Mouse (Mus musculus): ENCODE data around the gene Meox1. TPM values are rescaled to one million over a fixed set of nuclear protein-coding genes. Genes with fewer than 3 reads are reported as not detected.
A peak's percentile ranks its signal among the peaks of the same experiment; 100 is the strongest.

The Meox1 gene
- total and polyA plus RNA-seq, 2 experiments from 2014 or later, result 0.68 to 1.1 TPM

DNA sequence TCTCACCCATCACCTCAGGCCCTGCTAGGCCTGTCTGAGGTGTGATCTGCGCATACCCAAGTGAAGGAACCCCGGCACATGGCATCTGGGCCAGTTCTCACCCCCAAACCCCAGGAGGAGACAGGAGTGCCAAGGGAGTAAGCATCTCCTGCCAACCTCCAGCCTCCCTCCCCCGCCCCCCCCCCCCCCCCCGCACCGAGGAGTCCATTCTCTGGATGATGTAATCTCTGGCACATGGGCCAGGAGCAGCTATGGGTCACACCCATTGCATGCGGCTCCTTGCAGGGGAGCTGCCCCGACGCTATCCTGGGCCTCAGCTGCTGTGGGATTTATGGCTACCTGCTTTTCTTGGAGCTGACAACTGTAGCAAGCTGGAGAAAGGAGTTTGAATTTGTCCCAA lies 54.7 kb downstream of the Meox1 start:
- DNase-seq, result no peak
- no peaks in the 10 kb centered on the region for H3K4me1 ChIP-seq (ENCODE audit: insufficient read depth)
- 33% methylated on average over 6 of the region's 8 CpGs for WGBS
- no peaks in the 10 kb centered on the region for H3K9me3 ChIP-seq (ENCODE audit: low read length)
- H3K36me3 ChIP-seq (ENCODE audit: insufficient read depth), result no peaks in the 10 kb centered on the region
- H3K27me3 ChIP-seq (ENCODE audit: insufficient read depth, low read length), result no peaks in the 10 kb centered on the region
- 0 out of 2 replicates have a peak, but pooled peaks have one; percentile 20 for ATAC-seq
- no peak overlapping the region for H3K4me2 ChIP-seq (ENCODE audit: low read depth)
- no peak for TF ChIP-seq CTCF (IDR thresholded peaks at IDR 0.05; ENCODE audit: low read depth)
- H3K27ac ChIP-seq (ENCODE audit: low read depth, low read length), result no peak overlapping the region
- H3K9ac ChIP-seq, result no peak overlapping the region
- no peak overlapping the region for H3K4me3 ChIP-seq (ENCODE audit: low read depth, low read length)

DNA sequence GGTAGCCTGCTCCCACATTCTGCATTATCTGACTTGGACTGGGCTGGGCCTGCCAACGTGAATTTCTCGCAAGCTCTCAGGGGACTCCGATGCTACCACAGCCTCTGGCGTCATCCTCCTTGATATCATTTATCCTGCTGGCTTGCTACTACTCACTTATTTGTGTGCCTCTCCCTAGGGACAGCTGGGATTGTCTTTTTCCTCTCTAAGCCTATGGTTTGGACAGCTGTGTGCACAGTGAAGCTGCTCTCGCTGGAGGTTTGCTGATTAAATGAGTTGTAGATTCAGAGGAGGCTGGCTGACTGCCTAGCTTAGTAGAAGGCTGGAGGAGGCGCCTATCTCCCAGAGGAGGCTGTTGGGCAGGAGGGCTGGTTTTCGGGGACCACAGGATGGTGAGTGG lies 62.2 kb downstream of the Meox1 start:
- ATAC-seq, result peak; percentile 56
- 59% methylated on average over 7 of the region's 7 CpGs for WGBS
- no peaks in the 10 kb centered on the region for H3K4me1 ChIP-seq (ENCODE audit: insufficient read depth)

DNA sequence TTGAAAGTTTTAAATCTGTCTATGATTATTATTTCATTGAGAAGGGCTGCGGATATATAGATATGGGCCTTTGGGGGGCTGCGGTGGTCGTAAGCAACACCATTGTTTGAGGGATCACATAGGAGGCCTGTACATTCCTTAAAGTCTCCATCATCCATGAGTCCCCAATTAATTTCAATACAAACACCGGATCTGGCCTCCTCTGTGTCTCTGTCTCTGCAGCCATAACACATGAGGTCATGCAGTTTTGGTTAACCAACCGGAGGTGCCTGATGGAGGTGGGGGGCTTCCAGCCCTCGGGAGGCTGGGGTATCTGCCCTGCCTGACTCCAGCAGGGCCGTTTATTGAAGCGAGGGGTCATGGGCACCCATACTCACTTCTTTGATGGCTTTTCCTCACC lies 63.6 kb downstream of the Meox1 start:
- Histone ChIP-seq H3K4me1 (ENCODE audit: insufficient read depth) (no peaks in the 10 kb centered on the region), H3K9ac (no peak overlapping the region), H3K4me2 (ENCODE audit: low read depth) (no peak overlapping the region), H3K27me3 (ENCODE audit: insufficient read depth, low read length) (no peaks in the 10 kb centered on the region), H3K4me3 (ENCODE audit: low read depth, low read length) (no peak overlapping the region), H3K36me3 (ENCODE audit: insufficient read depth) (no peaks in the 10 kb centered on the region), H3K27ac (ENCODE audit: low read depth, low read length) (no peak overlapping the region), H3K9me3 (ENCODE audit: low read length) (no peaks in the 10 kb centered on the region)
- ATAC-seq, result no peak
- no peak for DNase-seq
- TF ChIP-seq CTCF (IDR thresholded peaks at IDR 0.05; ENCODE audit: low read depth), result no peak
- WGBS, result 54% methylated on average over 8 of the region's 8 CpGs

More for the DNA sequence above, 62.2 kb downstream of the Meox1 start:
- H3K27ac ChIP-seq (ENCODE audit: low read depth, low read length), result no peak overlapping the region
- peak; percentile 52 for DNase-seq
- no peak for TF ChIP-seq CTCF (IDR thresholded peaks at IDR 0.05; ENCODE audit: low read depth)
- H3K4me3 ChIP-seq (ENCODE audit: low read depth, low read length), result no peak overlapping the region
- no peaks in the 10 kb centered on the region for H3K9me3 ChIP-seq (ENCODE audit: low read length)
- H3K27me3 ChIP-seq (ENCODE audit: insufficient read depth, low read length), result no peaks in the 10 kb centered on the region
- no peak overlapping the region for H3K4me2 ChIP-seq (ENCODE audit: low read depth)
- H3K36me3 ChIP-seq (ENCODE audit: insufficient read depth), result no peaks in the 10 kb centered on the region
- no peak overlapping the region for H3K9ac ChIP-seq

DNA sequence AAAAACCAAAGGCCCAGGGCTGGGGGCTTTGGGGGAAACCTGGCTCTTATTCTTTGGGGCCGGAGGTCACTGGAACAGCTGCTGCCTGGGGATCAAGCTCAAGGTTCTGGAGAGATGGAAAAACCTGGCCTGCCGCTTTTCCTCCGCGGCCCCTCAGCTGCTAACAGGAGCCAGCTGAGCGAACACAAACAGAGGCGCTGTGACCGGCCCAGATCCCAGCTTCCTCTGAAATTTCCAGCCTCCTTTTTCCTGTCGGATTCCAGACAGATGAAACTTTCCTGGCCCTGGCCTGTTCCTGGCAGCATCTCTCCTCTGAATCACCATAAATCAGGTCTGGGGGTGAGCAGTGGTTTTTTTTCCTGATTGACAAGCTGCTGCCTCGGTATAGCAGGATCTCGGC lies 64.1 kb downstream of the Meox1 start:
- no peak for DNase-seq
- no peak for TF ChIP-seq CTCF (IDR thresholded peaks at IDR 0.05; ENCODE audit: low read depth)
- Histone ChIP-seq H3K4me2 (ENCODE audit: low read depth) (no peak overlapping the region), H3K4me1 (ENCODE audit: insufficient read depth) (no peaks in the 10 kb centered on the region), H3K36me3 (ENCODE audit: insufficient read depth) (no peaks in the 10 kb centered on the region), H3K27ac (ENCODE audit: low read depth, low read length) (no peak overlapping the region), H3K9me3 (ENCODE audit: low read length) (no peaks in the 10 kb centered on the region), H3K27me3 (ENCODE audit: insufficient read depth, low read length) (no peaks in the 10 kb centered on the region), H3K4me3 (ENCODE audit: low read depth, low read length) (no peak overlapping the region), H3K9ac (no peak overlapping the region)
- WGBS, result 24% methylated on average over 10 of the region's 10 CpGs
- ATAC-seq, result no peak

DNA sequence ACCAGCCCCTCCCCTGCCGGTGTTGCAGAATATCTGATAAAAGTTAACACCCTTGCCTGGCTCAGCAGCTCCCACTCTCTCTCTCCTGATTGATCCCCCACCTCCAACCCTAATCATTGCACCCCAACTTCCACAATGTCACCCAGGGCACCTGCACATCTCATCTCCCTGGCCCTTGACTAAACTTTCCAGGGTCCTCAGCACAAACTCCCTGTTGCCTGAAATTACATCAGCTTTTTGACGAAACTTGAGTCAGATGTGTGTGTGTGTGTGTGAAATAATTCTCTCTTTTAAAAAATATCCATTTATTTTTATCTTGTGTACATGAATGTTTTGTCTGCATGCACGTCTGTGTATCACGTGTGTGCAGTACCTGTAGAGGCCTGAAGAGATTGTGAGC lies 65.5 kb downstream of the Meox1 start:
- WGBS, result 94% methylated on average over 4 of the region's 4 CpGs
- Histone ChIP-seq H3K27ac (ENCODE audit: low read depth, low read length) (no peak overlapping the region), H3K4me3 (ENCODE audit: low read depth, low read length) (no peak overlapping the region), H3K4me2 (ENCODE audit: low read depth) (no peak overlapping the region), H3K9me3 (ENCODE audit: low read length) (no peaks in the 10 kb centered on the region), H3K36me3 (ENCODE audit: insufficient read depth) (no peaks in the 10 kb centered on the region), H3K27me3 (ENCODE audit: insufficient read depth, low read length) (no peaks in the 10 kb centered on the region), H3K4me1 (ENCODE audit: insufficient read depth) (no peaks in the 10 kb centered on the region), H3K9ac (no peak overlapping the region)
- DNase-seq (no peak), ATAC-seq (no peak)
- no peak for TF ChIP-seq CTCF (IDR thresholded peaks at IDR 0.05; ENCODE audit: low read depth)

Other genes starting within 250 kb of the Meox1 start
- gene Arl4d, start 228.8 kb downstream of the Meox1 start, total RNA-seq (2014; rRNA removed), result 22.5 and 28.3 TPM in 2 replicates
- gene Arl4d, start 228.8 kb downstream of the Meox1 start, polyA plus RNA-seq (2015; fragmentation: Nextera tagmentation; extraction: Ambion mirVana), result 13.4 and 15.7 TPM in 2 replicates
- gene Dhx8, start 161.5 kb downstream of the Meox1 start, total RNA-seq (2014; rRNA removed), result 26.5 and 33.3 TPM in 2 replicates
- gene Dhx8, start 161.5 kb downstream of the Meox1 start, polyA plus RNA-seq (2015; fragmentation: Nextera tagmentation; extraction: Ambion mirVana), result 18.8 and 25.0 TPM in 2 replicates
- gene Etv4, start 109.0 kb downstream of the Meox1 start, total RNA-seq (2014; rRNA removed), result 24.2 and 25.1 TPM in 2 replicates
- gene Etv4, start 109.0 kb downstream of the Meox1 start, polyA plus RNA-seq (2015; fragmentation: Nextera tagmentation; extraction: Ambion mirVana), result 15.9 and 16.8 TPM in 2 replicates
- 0.31 TPM in 1 of 2 replicates, not detected in the other for gene Sost, start 72.6 kb upstream of the Meox1 start, total RNA-seq (2014; rRNA removed)
- gene Sost, start 72.6 kb upstream of the Meox1 start, polyA plus RNA-seq (2015; fragmentation: Nextera tagmentation; extraction: Ambion mirVana), result not detected in 2 replicates
- not detected in 2 replicates for gene Cfap97d1, start 89.9 kb upstream of the Meox1 start, total RNA-seq (2014; rRNA removed)
- not detected in 2 replicates for gene Cfap97d1, start 89.9 kb upstream of the Meox1 start, polyA plus RNA-seq (2015; fragmentation: Nextera tagmentation; extraction: Ambion mirVana)
- 32.8 and 35.5 TPM in 2 replicates for gene Dusp3, start 92.6 kb upstream of the Meox1 start, total RNA-seq (2014; rRNA removed)
- 25.1 and 31.0 TPM in 2 replicates for gene Dusp3, start 92.6 kb upstream of the Meox1 start, polyA plus RNA-seq (2015; fragmentation: Nextera tagmentation; extraction: Ambion mirVana)
- gene Mpp3, start 134.1 kb upstream of the Meox1 start, total RNA-seq (2014; rRNA removed), result 56.6 and 60.3 TPM in 2 replicates
- 45.5 and 46.4 TPM in 2 replicates for gene Mpp3, start 134.1 kb upstream of the Meox1 start, polyA plus RNA-seq (2015; fragmentation: Nextera tagmentation; extraction: Ambion mirVana)
- gene Cd300lg, start 147.1 kb upstream of the Meox1 start, total RNA-seq (2014; rRNA removed), result 0.69 and 0.86 TPM in 2 replicates
- 0.15 and 0.30 TPM in 2 replicates for gene Cd300lg, start 147.1 kb upstream of the Meox1 start, polyA plus RNA-seq (2015; fragmentation: Nextera tagmentation; extraction: Ambion mirVana)
- gene Mpp2, start 194.1 kb upstream of the Meox1 start, total RNA-seq (2014; rRNA removed), result 27.3 and 28.3 TPM in 2 replicates
- 14.1 and 21.4 TPM in 2 replicates for gene Mpp2, start 194.1 kb upstream of the Meox1 start, polyA plus RNA-seq (2015; fragmentation: Nextera tagmentation; extraction: Ambion mirVana)
- gene Ppy, start 206.9 kb upstream of the Meox1 start, total RNA-seq (2014; rRNA removed), result not detected in 2 replicates
- not detected in 2 replicates for gene Ppy, start 206.9 kb upstream of the Meox1 start, polyA plus RNA-seq (2015; fragmentation: Nextera tagmentation; extraction: Ambion mirVana)
- not detected in 2 replicates for gene Pyy, start 213.5 kb upstream of the Meox1 start, total RNA-seq (2014; rRNA removed)
- not detected in 2 replicates for gene Pyy, start 213.5 kb upstream of the Meox1 start, polyA plus RNA-seq (2015; fragmentation: Nextera tagmentation; extraction: Ambion mirVana)

Measured in forebrain, postnatal 0 days (tissue).